Mouse (Mus musculus): ENCODE data around the gene Syt12. TPM values are rescaled to one million over a fixed set of nuclear protein-coding genes. Genes with fewer than 3 reads are reported as not detected.

Gene Syt12
- 1.2 and 1.9 TPM in 2 replicates for polyA plus RNA-seq (2014; fragmentation: Nextera tagmentation; extraction: Ambion mirVana)

GRCm38 (mm10) chr19:4477345-4478189 lies at the start of gene Syt12:
Gene Syt12, minus strand, starts transcription at chr19:4477447.
- Histone ChIP-seq H3K9me3 (replicated peaks; ENCODE audit: control insufficient read depth, low read length) (no peaks in the 10 kb centered on the region), H3K4me2 (ENCODE audit: low read depth, low read length) (peak within 1 kb of the TSS; percentile 97), H3K4me3 (ENCODE audit: low read depth, low read length) (peak within 1 kb of the TSS; percentile 51), H3K4me1 (ENCODE audit: control insufficient read depth, insufficient read depth, low read length) (no peaks in the 10 kb centered on the region; the same call in 1 of the 2 replicates), H3K9ac (replicated peaks; ENCODE audit: low read length) (peak within 1 kb of the TSS; percentile 71), H3K27me3 (ENCODE audit: control insufficient read depth, insufficient read depth, low read length) (peaks cover 12% of the 10 kb centered on the region), H3K27ac (replicated peaks; ENCODE audit: low read depth, low read length) (no peak within 1 kb of the TSS), H3K36me3 (replicated peaks; ENCODE audit: control insufficient read depth, insufficient read depth, low read depth, low read length) (no peaks in the 10 kb centered on the region)
- no peak for ATAC-seq (replicated peaks; ENCODE audit: insufficient number of reproducible peaks, low FRiP score, low TSS enrichment, low read depth)
- 33% methylated on average over 21 of the region's 21 CpGs for WGBS
- no peak for DNase-seq (ENCODE audit: low spot score)

GRCm38 (mm10) chr19:4521426-4522050 lies 44.3 kb upstream of the Syt12 start:
- H3K4me3 ChIP-seq (ENCODE audit: low read depth, low read length) = no peak overlapping the region
- ATAC-seq (replicated peaks; ENCODE audit: insufficient number of reproducible peaks, low FRiP score, low TSS enrichment, low read depth) = no peak
- H3K4me1 ChIP-seq (ENCODE audit: control insufficient read depth, insufficient read depth, low read length) = no peaks in the 10 kb centered on the region
- no peaks in the 10 kb centered on the region for H3K36me3 ChIP-seq (replicated peaks; ENCODE audit: control insufficient read depth, insufficient read depth, low read depth, low read length)
- H3K27ac ChIP-seq (replicated peaks; ENCODE audit: low read depth, low read length) = 0 out of 2 replicates have a peak overlapping the region, but pooled peaks have one; percentile 35
- H3K27me3 ChIP-seq (ENCODE audit: control insufficient read depth, insufficient read depth, low read length) = no peaks in the 10 kb centered on the region
- DNase-seq (ENCODE audit: low spot score) = no peak
- H3K9ac ChIP-seq (replicated peaks; ENCODE audit: low read length) = no peak overlapping the region
- H3K4me2 ChIP-seq (ENCODE audit: low read depth, low read length) = no peak overlapping the region
- 58% methylated on average over 3 of the region's 3 CpGs for WGBS
- H3K9me3 ChIP-seq (replicated peaks; ENCODE audit: control insufficient read depth, low read length) = no peaks in the 10 kb centered on the region

- no peak for ATAC-seq (replicated peaks; ENCODE audit: insufficient number of reproducible peaks, low FRiP score, low TSS enrichment, low read depth)
- no peak overlapping the region for H3K4me3 ChIP-seq (ENCODE audit: low read depth, low read length)
- no peak overlapping the region for H3K9ac ChIP-seq (replicated peaks; ENCODE audit: low read length)
- H3K27me3 ChIP-seq (ENCODE audit: control insufficient read depth, insufficient read depth, low read length) = no peaks in the 10 kb centered on the region
- no peak overlapping the region for H3K4me2 ChIP-seq (ENCODE audit: low read depth, low read length)
- no peak for DNase-seq (ENCODE audit: low spot score)
- no peaks in the 10 kb centered on the region for H3K36me3 ChIP-seq (replicated peaks; ENCODE audit: control insufficient read depth, insufficient read depth, low read depth, low read length)
- WGBS = 80% methylated on average over 1 of the region's 1 CpGs
- no peak overlapping the region for H3K27ac ChIP-seq (replicated peaks; ENCODE audit: low read depth, low read length)
- H3K9me3 ChIP-seq (replicated peaks; ENCODE audit: control insufficient read depth, low read length) = no peaks in the 10 kb centered on the region
- H3K4me1 ChIP-seq (ENCODE audit: control insufficient read depth, insufficient read depth, low read length) = no peaks in the 10 kb centered on the region
These were observed 40.2 kb upstream of the Syt12 start for GRCm38 (mm10) chr19:4517483-4517882.

- no peaks in the 10 kb centered on the region for H3K9me3 ChIP-seq (replicated peaks; ENCODE audit: control insufficient read depth, low read length)
- no peaks in the 10 kb centered on the region for H3K36me3 ChIP-seq (replicated peaks; ENCODE audit: control insufficient read depth, insufficient read depth, low read depth, low read length)
- H3K27ac ChIP-seq (replicated peaks; ENCODE audit: low read depth, low read length) = no peak overlapping the region
- H3K4me1 ChIP-seq (ENCODE audit: control insufficient read depth, insufficient read depth, low read length) = no peaks in the 10 kb centered on the region
- no peaks in the 10 kb centered on the region for H3K27me3 ChIP-seq (ENCODE audit: control insufficient read depth, insufficient read depth, low read length)
- WGBS = 56% methylated on average over 2 of the region's 2 CpGs
- DNase-seq (ENCODE audit: low spot score) (no peak), ATAC-seq (replicated peaks; ENCODE audit: insufficient number of reproducible peaks, low FRiP score, low TSS enrichment, low read depth) (no peak)
- H3K4me3 ChIP-seq (ENCODE audit: low read depth, low read length) = no peak overlapping the region
- no peak overlapping the region for H3K4me2 ChIP-seq (ENCODE audit: low read depth, low read length)
- H3K9ac ChIP-seq (replicated peaks; ENCODE audit: low read length) = no peak overlapping the region
These were observed 39.0 kb upstream of the Syt12 start for GRCm38 (mm10) chr19:4516288-4516687.

GRCm38 (mm10) chr19:4515746-4516145 lies 38.5 kb upstream of the Syt12 start:
- peak; percentile 72 for DNase-seq (ENCODE audit: low spot score)
- WGBS = 57% methylated on average over 2 of the region's 2 CpGs

GRCm38 (mm10) chr19:4513236-4513858 lies 36.1 kb upstream of the Syt12 start:
- 76% methylated on average over 4 of the region's 4 CpGs for WGBS
- no peak for ATAC-seq (replicated peaks; ENCODE audit: insufficient number of reproducible peaks, low FRiP score, low TSS enrichment, low read depth)

More at GRCm38 (mm10) chr19:4515746-4516145, 38.5 kb upstream of the Syt12 start:
- no peaks in the 10 kb centered on the region for H3K27me3 ChIP-seq (ENCODE audit: control insufficient read depth, insufficient read depth, low read length)
- H3K9me3 ChIP-seq (replicated peaks; ENCODE audit: control insufficient read depth, low read length) = no peaks in the 10 kb centered on the region
- ATAC-seq (replicated peaks; ENCODE audit: insufficient number of reproducible peaks, low FRiP score, low TSS enrichment, low read depth) = no peak
- no peak overlapping the region for H3K9ac ChIP-seq (replicated peaks; ENCODE audit: low read length)
- H3K27ac ChIP-seq (replicated peaks; ENCODE audit: low read depth, low read length) = no peak overlapping the region
- no peaks in the 10 kb centered on the region for H3K36me3 ChIP-seq (replicated peaks; ENCODE audit: control insufficient read depth, insufficient read depth, low read depth, low read length)
- no peak overlapping the region for H3K4me3 ChIP-seq (ENCODE audit: low read depth, low read length)
- no peaks in the 10 kb centered on the region; the same call in none of the 2 replicates for H3K4me1 ChIP-seq (ENCODE audit: control insufficient read depth, insufficient read depth, low read length)
- H3K4me2 ChIP-seq (ENCODE audit: low read depth, low read length) = no peak overlapping the region

GRCm38 (mm10) chr19:4511116-4511841 lies 34.0 kb upstream of the Syt12 start:
- H3K9ac ChIP-seq (replicated peaks; ENCODE audit: low read length) = peak overlapping the region; percentile 45
- no peaks in the 10 kb centered on the region; the same call in none of the 2 replicates for H3K4me1 ChIP-seq (ENCODE audit: control insufficient read depth, insufficient read depth, low read length)
- H3K9me3 ChIP-seq (replicated peaks; ENCODE audit: control insufficient read depth, low read length) = no peaks in the 10 kb centered on the region
- peak overlapping the region; percentile 73 for H3K4me3 ChIP-seq (ENCODE audit: low read depth, low read length)
- H3K36me3 ChIP-seq (replicated peaks; ENCODE audit: control insufficient read depth, insufficient read depth, low read depth, low read length) = no peaks in the 10 kb centered on the region
- H3K27ac ChIP-seq (replicated peaks; ENCODE audit: low read depth, low read length) = no peak overlapping the region
- ATAC-seq (replicated peaks; ENCODE audit: insufficient number of reproducible peaks, low FRiP score, low TSS enrichment, low read depth) = no peak
- H3K4me2 ChIP-seq (ENCODE audit: low read depth, low read length) = peak overlapping the region; percentile 61
- DNase-seq (ENCODE audit: low spot score) = no peak
- H3K27me3 ChIP-seq (ENCODE audit: control insufficient read depth, insufficient read depth, low read length) = no peaks in the 10 kb centered on the region
- 6% methylated on average over 13 of the region's 13 CpGs for WGBS

More at GRCm38 (mm10) chr19:4513236-4513858, 36.1 kb upstream of the Syt12 start:
- DNase-seq (ENCODE audit: low spot score) = no peak
- Histone ChIP-seq H3K4me3 (ENCODE audit: low read depth, low read length) (no peak overlapping the region), H3K4me2 (ENCODE audit: low read depth, low read length) (no peak overlapping the region), H3K27me3 (ENCODE audit: control insufficient read depth, insufficient read depth, low read length) (no peaks in the 10 kb centered on the region), H3K36me3 (replicated peaks; ENCODE audit: control insufficient read depth, insufficient read depth, low read depth, low read length) (no peaks in the 10 kb centered on the region), H3K27ac (replicated peaks; ENCODE audit: low read depth, low read length) (no peak overlapping the region), H3K9ac (replicated peaks; ENCODE audit: low read length) (no peak overlapping the region), H3K4me1 (ENCODE audit: control insufficient read depth, insufficient read depth, low read length) (no peaks in the 10 kb centered on the region; the same call in none of the 2 replicates), H3K9me3 (replicated peaks; ENCODE audit: control insufficient read depth, low read length) (no peaks in the 10 kb centered on the region)

All from embryonic facial prominence, embryonic 11.5 days (tissue).